Mouse (Mus musculus) right cerebral cortex, postnatal 10 days (tissue): ENCODE data around the gene Thoc5.

Experiments
- DNase-seq, 2 experiments: peaks; one replicate each; pipeline ENCODE4 v3.0.0; 2021; ENCODE audit warnings: low spot score in 2 of 2

The Thoc5 gene

GRCm38 (mm10) chr11:4974376-4975122 lies 79.4 kb downstream of the Thoc5 start:
- no peak for DNase-seq

GRCm38 (mm10) chr11:4975623-4976022 lies 80.5 kb downstream of the Thoc5 start:
- DNase-seq = peak in 1 of 2 experiments; percentile 74
